Mouse (Mus musculus) midbrain, embryonic 10.5 days (tissue): Measurements from ENCODE around the gene Hist1h2bg. TPM values are rescaled to one million over a fixed set of nuclear protein-coding genes. Genes with fewer than 3 reads are reported as not detected.
A peak's percentile ranks its signal among the peaks of the same experiment; 100 is the strongest.

Experiments used
- DNase-seq: peaks from one replicate; pipeline ENCODE4 v3.0.0-alpha.2; 2017; ENCODE audit warnings: low spot score
- H3K27ac ChIP-seq: fragments of 300-500 bp; sonication (generic); replicated peaks from 2 replicates; pipeline ENCODE4 v1.5.1; 2016; ENCODE audit warnings: mild to moderate bottlenecking
- H3K27me3 ChIP-seq: fragments of 300-500 bp; sonication (generic); 2 replicates; pipeline ENCODE4 v1.6.1; 2016; ENCODE audit warnings: low read depth, mild to moderate bottlenecking; ENCODE audit not compliant: poor library complexity, severe bottlenecking
- H3K36me3 ChIP-seq: fragments of 300-500 bp; sonication (generic); 2 replicates; pipeline ENCODE4 v1.6.1; 2016; ENCODE audit warnings: mild to moderate bottlenecking, moderate library complexity
- H3K4me1 ChIP-seq: fragments of 300-500 bp; sonication (generic); 2 replicates; pipeline ENCODE4 v1.6.1; 2016
- H3K4me3 ChIP-seq: fragments of 300-500 bp; sonication (generic); 2 replicates; pipeline ENCODE4 v1.5.1; 2016; ENCODE audit warnings: mild to moderate bottlenecking, moderate library complexity
- H3K9me3 ChIP-seq: fragments of 300-500 bp; sonication (generic); replicated peaks from 2 replicates; pipeline ENCODE4 v1.6.1; 2016; ENCODE audit warnings: mild to moderate bottlenecking
- WGBS: fragments of 180-500 bp; shearing (Covaris S2); methylation state at CpG from one replicate; pipeline ENCODE4 v1.1.7; 2016; 5-methylcytosine and 5-hydroxymethylcytosine counted together
- polyA plus RNA-seq: library from polyadenylated mRNA; unstranded; fragments of >200 nt; fragmentation: Nextera tagmentation; extraction: Ambion mirVana; gene quantifications from 2 replicates; pipeline ENCODE4 v1.2.1, GENCODE M21; 2016

Gene Hist1h2bg
- polyA plus RNA-seq, result 4.5 and 6.4 TPM in 2 replicates

- H3K36me3 ChIP-seq, result no peaks in the 10 kb centered on the region
- DNase-seq, result peak; percentile 75
- WGBS, result under 1% methylated on average over 18 of the region's 18 CpGs
Observed at GRCm38 (mm10) chr13:23571022-23571503, at the start of gene Hist1h2bg, which contains the start of gene Hist1h2ae. Gene Hist1h2bg, plus strand, starts transcription at chr13:23571396. Gene Hist1h2ae, minus strand, starts transcription at chr13:23571220.

DNA sequence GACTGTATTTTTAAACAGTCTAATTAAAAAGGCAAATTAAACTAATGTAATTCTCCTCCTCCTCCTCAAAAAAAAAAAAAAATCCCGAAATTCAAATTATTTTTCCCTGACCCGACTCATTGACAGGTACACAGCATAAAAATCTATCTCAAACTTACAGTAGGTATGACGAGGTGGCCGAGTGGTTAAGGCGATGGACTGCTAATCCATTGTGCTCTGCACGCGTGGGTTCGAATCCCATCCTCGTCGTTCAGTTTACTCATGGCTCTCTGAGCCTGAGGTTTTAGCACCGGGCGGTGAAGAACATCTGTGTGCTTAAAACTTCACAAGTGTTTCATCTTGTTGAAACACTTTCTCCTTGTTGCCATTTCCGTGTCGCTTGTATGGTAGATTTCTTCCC is 49.5 kb upstream of the Hist1h2bg start:
- H3K27ac ChIP-seq, result no peak overlapping the region
- H3K27me3 ChIP-seq, result no peaks in the 10 kb centered on the region
- DNase-seq, result peak; percentile 72
- peak overlapping the region; percentile 20; the same call in 1 of the 2 replicates for H3K4me3 ChIP-seq
- WGBS, result under 1% methylated on average over 14 of the region's 14 CpGs
- H3K36me3 ChIP-seq, result no peaks in the 10 kb centered on the region
- H3K4me1 ChIP-seq, result peaks cover 22% of the 10 kb centered on the region
- H3K9me3 ChIP-seq, result no peaks in the 10 kb centered on the region

More at GRCm38 (mm10) chr13:23571022-23571503, at the start of gene Hist1h2bg, which contains the start of gene Hist1h2ae:
- Histone ChIP-seq H3K4me1 (peaks cover 31% of the 10 kb centered on the region), H3K27ac (peak within 1 kb of the TSS; percentile 97), H3K9me3 (no peaks in the 10 kb centered on the region), H3K4me3 (peak within 1 kb of the TSS; percentile 57), H3K27me3 (no peaks in the 10 kb centered on the region)

DNA sequence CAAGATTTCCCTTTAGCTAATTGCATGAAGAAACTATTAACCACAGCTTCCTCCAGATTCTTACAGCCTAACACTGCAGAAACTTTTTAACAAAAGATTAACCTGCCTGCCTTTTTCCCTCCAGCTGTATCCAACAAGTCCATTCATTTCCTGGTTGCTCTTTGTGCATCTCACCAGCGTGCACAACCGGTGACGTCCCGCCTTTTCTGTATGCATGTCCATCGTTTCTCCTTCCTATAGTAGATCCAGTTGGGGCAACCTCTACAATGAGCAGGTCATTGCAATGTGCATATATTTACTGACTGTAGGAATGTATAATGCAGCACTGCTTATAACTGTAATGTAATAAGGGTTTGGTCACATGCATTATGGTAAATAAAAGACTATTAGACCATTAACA is 47.2 kb upstream of the Hist1h2bg start:
- Histone ChIP-seq H3K36me3 (no peaks in the 10 kb centered on the region), H3K4me1 (peaks cover 35% of the 10 kb centered on the region), H3K27me3 (no peaks in the 10 kb centered on the region), H3K4me3 (no peak overlapping the region), H3K27ac (no peak overlapping the region), H3K9me3 (no peaks in the 10 kb centered on the region)
- 62% methylated on average over 5 of the region's 5 CpGs for WGBS
- no peak for DNase-seq

- WGBS, result 7% methylated on average over 5 of the region's 5 CpGs
- H3K9me3 ChIP-seq, result no peaks in the 10 kb centered on the region
- peaks cover 39% of the 10 kb centered on the region for H3K4me1 ChIP-seq
- peak; percentile 87 for DNase-seq
- no peaks in the 10 kb centered on the region for H3K36me3 ChIP-seq
- no peak overlapping the region for H3K27ac ChIP-seq
- peak overlapping the region; percentile 29 for H3K4me3 ChIP-seq
- no peaks in the 10 kb centered on the region for H3K27me3 ChIP-seq
Observed at GRCm38 (mm10) chr13:23524654-23525053, 46.5 kb upstream of the Hist1h2bg start.

DNA sequence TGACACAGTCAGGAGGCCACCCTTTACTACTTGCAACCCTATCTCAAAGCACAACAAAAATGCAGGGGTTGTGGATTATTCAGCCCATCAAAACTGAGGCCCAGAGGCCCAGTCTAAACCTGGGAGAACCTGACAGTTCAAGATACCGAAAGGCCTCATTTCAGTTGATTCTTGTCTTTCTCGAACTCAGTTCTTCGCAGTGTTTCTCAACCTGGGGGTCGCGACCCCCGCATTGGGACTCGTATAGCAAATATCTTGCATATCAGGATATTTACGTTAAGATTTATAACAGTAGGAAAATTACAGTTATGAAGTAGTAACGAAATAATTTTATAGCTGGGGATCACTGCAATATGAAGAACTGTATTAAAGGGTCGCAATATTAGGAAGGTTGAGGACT is 45.3 kb upstream of the Hist1h2bg start:
- H3K9me3 ChIP-seq, result no peaks in the 10 kb centered on the region
- peaks cover 35% of the 10 kb centered on the region for H3K4me1 ChIP-seq
- DNase-seq, result no peak
- no peak overlapping the region for H3K27ac ChIP-seq
- H3K27me3 ChIP-seq, result no peaks in the 10 kb centered on the region
- H3K4me3 ChIP-seq, result peak overlapping the region; percentile 51
- H3K36me3 ChIP-seq, result no peaks in the 10 kb centered on the region
- 3% methylated on average over 10 of the region's 10 CpGs for WGBS

GRCm38 (mm10) chr13:23526312-23526711 is 44.9 kb upstream of the Hist1h2bg start:
- Histone ChIP-seq H3K4me3 (peak overlapping the region; percentile 51), H3K4me1 (peaks cover 35% of the 10 kb centered on the region), H3K36me3 (no peaks in the 10 kb centered on the region), H3K9me3 (no peaks in the 10 kb centered on the region), H3K27me3 (no peaks in the 10 kb centered on the region), H3K27ac (peak overlapping the region; percentile 78)
- DNase-seq, result peak; percentile 90
- WGBS, result 0% methylated on average over 17 of the region's 17 CpGs

- H3K27ac ChIP-seq, result no peak overlapping the region; the same call in 1 of the 2 replicates
Observed at GRCm38 (mm10) chr13:23529005-23529404, 42.2 kb upstream of the Hist1h2bg start.

DNA sequence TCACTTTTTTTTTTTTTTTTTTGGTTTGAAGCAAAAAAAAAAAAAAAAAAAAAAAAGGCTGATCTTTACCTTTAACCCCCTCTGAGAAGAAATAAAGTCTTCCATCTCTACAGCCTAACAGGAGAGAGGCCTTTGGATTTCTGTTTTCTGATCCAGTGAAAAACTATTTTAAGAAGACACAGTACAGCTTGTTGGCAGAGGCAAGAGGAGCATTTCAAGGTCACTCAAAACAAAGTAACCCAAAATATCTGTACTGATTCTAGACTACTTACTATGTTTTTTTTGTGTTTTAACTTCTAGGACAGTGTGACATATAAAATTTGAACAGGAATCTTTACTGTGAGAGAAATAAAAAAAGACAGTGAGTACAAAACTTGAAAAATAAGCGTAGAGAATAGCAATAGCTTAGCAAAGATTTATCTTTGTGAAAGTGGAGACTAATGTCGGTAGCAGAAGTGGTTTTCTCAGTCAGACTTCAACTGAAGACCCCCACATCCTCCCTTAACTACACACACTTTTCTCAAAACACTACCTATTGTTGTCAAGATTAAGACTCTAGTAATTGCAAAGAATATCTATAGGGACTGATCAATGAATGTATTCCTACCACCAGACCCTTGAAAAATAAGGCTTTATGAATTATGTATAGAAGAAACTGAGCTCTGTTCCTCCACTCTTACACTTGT is 41.6 kb upstream of the Hist1h2bg start:
- Histone ChIP-seq H3K36me3 (no peaks in the 10 kb centered on the region), H3K4me1 (peaks cover 50% of the 10 kb centered on the region), H3K27ac (peak overlapping the region; percentile 97), H3K9me3 (no peaks in the 10 kb centered on the region), H3K4me3 (peak overlapping the region; percentile 65), H3K27me3 (no peaks in the 10 kb centered on the region)
- WGBS, result 35% methylated on average over 2 of the region's 2 CpGs
- no peak for DNase-seq

More at GRCm38 (mm10) chr13:23529005-23529404, 42.2 kb upstream of the Hist1h2bg start:
- no peaks in the 10 kb centered on the region for H3K9me3 ChIP-seq
- H3K4me1 ChIP-seq, result peaks cover 46% of the 10 kb centered on the region
- no peak for DNase-seq
- H3K27me3 ChIP-seq, result no peaks in the 10 kb centered on the region
- no peaks in the 10 kb centered on the region for H3K36me3 ChIP-seq
- peak overlapping the region; percentile 17; the same call in 1 of the 2 replicates for H3K4me3 ChIP-seq
- WGBS, result 90% methylated on average over 5 of the region's 5 CpGs

DNA sequence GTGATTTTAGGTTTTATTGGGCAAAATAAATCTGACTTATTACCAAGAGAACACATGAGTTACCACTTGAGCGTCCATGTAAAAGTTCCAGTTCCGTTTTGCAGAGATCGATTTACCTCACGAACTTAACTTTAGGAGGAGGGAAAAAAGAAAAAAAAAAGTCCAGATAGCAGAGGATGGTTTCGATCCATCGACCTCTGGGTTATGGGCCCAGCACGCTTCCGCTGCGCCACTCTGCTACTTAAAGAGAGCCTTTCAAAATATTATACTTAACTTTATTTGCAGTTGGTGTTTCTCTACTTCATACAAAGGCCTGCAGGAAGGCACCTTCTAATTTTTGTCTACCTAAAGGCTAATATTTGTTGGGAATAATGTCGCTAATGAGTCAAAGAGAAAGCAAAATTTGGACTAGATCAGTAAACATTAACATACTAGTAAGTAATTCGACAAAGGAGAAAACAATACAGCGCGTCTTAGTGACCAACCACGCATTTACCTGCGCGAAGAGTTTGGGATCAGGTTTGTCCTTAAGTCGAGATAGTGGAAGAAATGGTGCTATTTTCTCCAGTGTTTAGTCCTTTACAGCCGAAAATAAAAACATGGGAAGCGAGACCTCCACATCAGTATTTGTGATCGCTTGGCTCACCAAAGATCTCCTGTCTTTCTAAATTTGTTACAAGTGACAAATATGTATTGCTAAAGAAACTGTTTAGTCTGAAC is 40.9 kb upstream of the Hist1h2bg start:
- Histone ChIP-seq H3K4me1 (peaks cover 49% of the 10 kb centered on the region), H3K4me3 (peak overlapping the region; percentile 65), H3K27ac (peak overlapping the region; percentile 97), H3K36me3 (no peaks in the 10 kb centered on the region), H3K27me3 (no peaks in the 10 kb centered on the region), H3K9me3 (no peaks in the 10 kb centered on the region)
- WGBS, result under 1% methylated on average over 20 of the region's 20 CpGs
- no peak for DNase-seq

- WGBS, result under 1% methylated on average over 64 of the region's 70 CpGs
- H3K36me3 ChIP-seq, result no peaks in the 10 kb centered on the region
- H3K4me1 ChIP-seq, result peaks cover 45% of the 10 kb centered on the region
- DNase-seq, result peak; percentile 96
- H3K27me3 ChIP-seq, result no peaks in the 10 kb centered on the region
- peak within 1 kb of the TSS; percentile 97 for H3K27ac ChIP-seq
- H3K9me3 ChIP-seq, result no peaks in the 10 kb centered on the region
- H3K4me3 ChIP-seq, result peak within 1 kb of the TSS; percentile 65
Observed at GRCm38 (mm10) chr13:23530901-23531875, 40.0 kb upstream of the Hist1h2bg start, which contains the start of gene Hist1h4h. Gene Hist1h4h, plus strand, starts transcription at chr13:23531050.

- H3K4me3 ChIP-seq, result peak overlapping the region; percentile 65
- H3K27ac ChIP-seq, result peak overlapping the region; percentile 97
- WGBS, result 28% methylated on average over 9 of the region's 9 CpGs
- H3K4me1 ChIP-seq, result peaks cover 50% of the 10 kb centered on the region
- no peaks in the 10 kb centered on the region for H3K27me3 ChIP-seq
- H3K36me3 ChIP-seq, result no peaks in the 10 kb centered on the region
- no peaks in the 10 kb centered on the region for H3K9me3 ChIP-seq
- DNase-seq, result no peak
Observed at GRCm38 (mm10) chr13:23532262-23533075, 38.7 kb upstream of the Hist1h2bg start.
